Mouse (Mus musculus) heart, adult 2 months (tissue): Measurements from ENCODE around the gene Gm20388.

Experiments
- CTCF ChIP-seq: fragments of 200-600 bp; IDR thresholded peaks from 2 replicates; pipeline ENCODE4 v1.8.1; 2022; ENCODE audit warnings: antibody characterized with exemption, mild to moderate bottlenecking, moderate library complexity
- EP300 ChIP-seq: fragments of 200-500 bp; IDR thresholded peaks from 2 replicates; pipeline ENCODE4 v1.6.1; 2011; ENCODE audit warnings: low read depth, low read length, control low read depth; ENCODE audit not compliant: insufficient read depth
- POLR2A ChIP-seq: fragments of 200-500 bp; IDR thresholded peaks from 2 replicates; pipeline ENCODE4 v1.6.1; 2011; ENCODE audit warnings: mild to moderate bottlenecking, low read depth, low read length, control low read depth; ENCODE audit not compliant: insufficient read depth

- no peak for TF ChIP-seq POLR2A
- no peak for TF ChIP-seq EP300
- no peak for TF ChIP-seq CTCF
These were observed 2036.6 kb downstream of the Gm20388 start for GRCm38 (mm10) chr8:121947047-121947752.
